Mouse (Mus musculus): Measurements from ENCODE around the gene Elf1. TPM values are rescaled to one million over a fixed set of nuclear protein-coding genes. Genes with fewer than 3 reads are reported as not detected.

Gene Elf1
- polyA plus RNA-seq, 1 experiment from 2014 or later: 4.1 TPM

- H3K27ac ChIP-seq: no peak overlapping the region
- no peaks in the 10 kb centered on the region for H3K4me1 ChIP-seq (replicated peaks)
- H3K4me2 ChIP-seq (replicated peaks): no peak overlapping the region
- no peaks in the 10 kb centered on the region for H3K27me3 ChIP-seq
- no peaks in the 10 kb centered on the region for H3K36me3 ChIP-seq
- ATAC-seq: no peak
- H3K4me3 ChIP-seq (replicated peaks): no peak overlapping the region
- H3K9ac ChIP-seq (replicated peaks): no peak overlapping the region
- no peaks in the 10 kb centered on the region for H3K9me3 ChIP-seq
- WGBS: 94% methylated on average over 9 of the region's 9 CpGs
These were observed 18.3 kb downstream of the Elf1 start for GRCm38 (mm10) chr14:79499326-79499725.

- Histone ChIP-seq H3K4me3 (replicated peaks) (no peak overlapping the region), H3K4me1 (replicated peaks) (no peaks in the 10 kb centered on the region), H3K9ac (replicated peaks) (no peak overlapping the region), H3K9me3 (no peaks in the 10 kb centered on the region), H3K27me3 (no peaks in the 10 kb centered on the region), H3K4me2 (replicated peaks) (no peak overlapping the region), H3K36me3 (no peaks in the 10 kb centered on the region), H3K27ac (no peak overlapping the region)
- WGBS: 91% methylated on average over 4 of the region's 4 CpGs
- ATAC-seq: no peak
These were observed 19.8 kb downstream of the Elf1 start for GRCm38 (mm10) chr14:79500756-79501155.

GRCm38 (mm10) chr14:79503371-79504075, 22.5 kb downstream of the Elf1 start:
- no peak overlapping the region for H3K4me2 ChIP-seq (replicated peaks)
- WGBS: 72% methylated on average over 5 of the region's 5 CpGs
- no peak overlapping the region for H3K27ac ChIP-seq

GRCm38 (mm10) chr14:79504246-79505006, 23.4 kb downstream of the Elf1 start:
- Histone ChIP-seq H3K4me2 (replicated peaks) (no peak overlapping the region), H3K9me3 (no peaks in the 10 kb centered on the region), H3K36me3 (no peaks in the 10 kb centered on the region), H3K9ac (replicated peaks) (no peak overlapping the region), H3K27ac (no peak overlapping the region), H3K27me3 (no peaks in the 10 kb centered on the region), H3K4me3 (replicated peaks) (no peak overlapping the region), H3K4me1 (replicated peaks) (no peaks in the 10 kb centered on the region)
- ATAC-seq: no peak
- whole genome bisulfite sequencing: 92% methylated on average over 7 of the region's 7 CpGs

More at GRCm38 (mm10) chr14:79503371-79504075, 22.5 kb downstream of the Elf1 start:
- Histone ChIP-seq H3K9me3 (no peaks in the 10 kb centered on the region), H3K27me3 (no peaks in the 10 kb centered on the region), H3K4me3 (replicated peaks) (no peak overlapping the region), H3K9ac (replicated peaks) (no peak overlapping the region), H3K36me3 (no peaks in the 10 kb centered on the region), H3K4me1 (replicated peaks) (no peaks in the 10 kb centered on the region)
- ATAC-seq: no peak

GRCm38 (mm10) chr14:79506207-79506606, 25.2 kb downstream of the Elf1 start:
- no peak overlapping the region for H3K4me2 ChIP-seq (replicated peaks)
- no peak for ATAC-seq
- 85% methylated on average over 9 of the region's 9 CpGs for WGBS
- no peaks in the 10 kb centered on the region for H3K9me3 ChIP-seq
- no peaks in the 10 kb centered on the region for H3K4me1 ChIP-seq (replicated peaks)
- no peak overlapping the region for H3K4me3 ChIP-seq (replicated peaks)
- H3K27me3 ChIP-seq: no peaks in the 10 kb centered on the region
- no peak overlapping the region for H3K9ac ChIP-seq (replicated peaks)
- H3K27ac ChIP-seq: no peak overlapping the region
- no peaks in the 10 kb centered on the region for H3K36me3 ChIP-seq

GRCm38 (mm10) chr14:79507846-79508245, 26.9 kb downstream of the Elf1 start:
- WGBS: 61% methylated on average over 1 of the region's 1 CpGs
- no peak for ATAC-seq
- no peaks in the 10 kb centered on the region for H3K27me3 ChIP-seq

GRCm38 (mm10) chr14:79508662-79509305, 27.8 kb downstream of the Elf1 start:
- Histone ChIP-seq H3K4me1 (replicated peaks) (no peaks in the 10 kb centered on the region), H3K27me3 (no peaks in the 10 kb centered on the region), H3K9me3 (no peaks in the 10 kb centered on the region), H3K4me3 (replicated peaks) (no peak overlapping the region), H3K36me3 (no peaks in the 10 kb centered on the region), H3K27ac (no peak overlapping the region), H3K4me2 (replicated peaks) (no peak overlapping the region), H3K9ac (replicated peaks) (no peak overlapping the region)
- WGBS: 85% methylated on average over 9 of the region's 9 CpGs
- no peak for ATAC-seq

More at GRCm38 (mm10) chr14:79507846-79508245, 26.9 kb downstream of the Elf1 start:
- no peaks in the 10 kb centered on the region for H3K9me3 ChIP-seq
- no peak overlapping the region for H3K4me2 ChIP-seq (replicated peaks)
- no peak overlapping the region for H3K9ac ChIP-seq (replicated peaks)
- H3K4me3 ChIP-seq (replicated peaks): no peak overlapping the region
- H3K36me3 ChIP-seq: no peaks in the 10 kb centered on the region
- H3K4me1 ChIP-seq (replicated peaks): no peaks in the 10 kb centered on the region
- H3K27ac ChIP-seq: no peak overlapping the region

GRCm38 (mm10) chr14:79511521-79511920, 30.5 kb downstream of the Elf1 start:
- Histone ChIP-seq H3K4me1 (replicated peaks) (no peaks in the 10 kb centered on the region), H3K9ac (replicated peaks) (no peak overlapping the region), H3K36me3 (no peaks in the 10 kb centered on the region), H3K4me3 (replicated peaks) (no peak overlapping the region), H3K27ac (no peak overlapping the region), H3K4me2 (replicated peaks) (no peak overlapping the region), H3K9me3 (no peaks in the 10 kb centered on the region), H3K27me3 (no peaks in the 10 kb centered on the region)
- WGBS: 83% methylated on average over 1 of the region's 1 CpGs
- ATAC-seq: no peak

- Histone ChIP-seq H3K27me3 (no peaks in the 10 kb centered on the region), H3K4me3 (replicated peaks) (no peak overlapping the region), H3K9ac (replicated peaks) (no peak overlapping the region), H3K4me2 (replicated peaks) (no peak overlapping the region), H3K27ac (no peak overlapping the region), H3K36me3 (no peaks in the 10 kb centered on the region), H3K9me3 (no peaks in the 10 kb centered on the region), H3K4me1 (replicated peaks) (no peaks in the 10 kb centered on the region)
- WGBS: 84% methylated on average over 2 of the region's 2 CpGs
- no peak for ATAC-seq
These were observed 33.0 kb downstream of the Elf1 start for GRCm38 (mm10) chr14:79513951-79514350.

- H3K4me2 ChIP-seq (replicated peaks): no peak overlapping the region
- H3K9me3 ChIP-seq: no peaks in the 10 kb centered on the region
- H3K27me3 ChIP-seq: no peaks in the 10 kb centered on the region
- ATAC-seq: no peak
- H3K27ac ChIP-seq: no peak overlapping the region
- H3K9ac ChIP-seq (replicated peaks): no peak overlapping the region
- no peak overlapping the region for H3K4me3 ChIP-seq (replicated peaks)
- 89% methylated on average over 8 of the region's 8 CpGs for WGBS
- no peaks in the 10 kb centered on the region for H3K4me1 ChIP-seq (replicated peaks)
- H3K36me3 ChIP-seq: no peaks in the 10 kb centered on the region
These were observed 34.1 kb downstream of the Elf1 start for GRCm38 (mm10) chr14:79515100-79515499.

GRCm38 (mm10) chr14:79515511-79516242, 34.7 kb downstream of the Elf1 start:
- no peak overlapping the region for H3K9ac ChIP-seq (replicated peaks)
- H3K4me2 ChIP-seq (replicated peaks): no peak overlapping the region
- H3K4me3 ChIP-seq (replicated peaks): no peak overlapping the region
- no peak overlapping the region for H3K27ac ChIP-seq
- no peaks in the 10 kb centered on the region for H3K27me3 ChIP-seq
- H3K9me3 ChIP-seq: no peaks in the 10 kb centered on the region
- ATAC-seq: no peak
- no peaks in the 10 kb centered on the region for H3K36me3 ChIP-seq
- 86% methylated on average over 8 of the region's 8 CpGs for WGBS
- H3K4me1 ChIP-seq (replicated peaks): no peaks in the 10 kb centered on the region

- Histone ChIP-seq H3K27me3 (no peaks in the 10 kb centered on the region), H3K4me1 (replicated peaks) (no peaks in the 10 kb centered on the region), H3K4me2 (replicated peaks) (no peak overlapping the region), H3K27ac (no peak overlapping the region), H3K9me3 (no peaks in the 10 kb centered on the region), H3K36me3 (no peaks in the 10 kb centered on the region), H3K9ac (replicated peaks) (no peak overlapping the region), H3K4me3 (replicated peaks) (no peak overlapping the region)
- no peak for ATAC-seq
- 85% methylated on average over 5 of the region's 5 CpGs for WGBS
These were observed 35.2 kb downstream of the Elf1 start for GRCm38 (mm10) chr14:79516243-79516610.
